Mouse (Mus musculus) CD4-positive, CD25-positive, alpha-beta regulatory T cell, adult 4 months (primary cell): Measurements from ENCODE around the gene Rbm44. TPM values are rescaled to one million over a fixed set of nuclear protein-coding genes. Genes with fewer than 3 reads are reported as not detected.

Source experiments
- ATAC-seq: one replicate; pipeline ENCODE4 v1.8.0; 2017
- polyA plus RNA-seq, 2 experiments: library from polyadenylated mRNA; unstranded; fragments of 100-300 nt; shearing (Covaris generic); gene quantifications; one replicate each; pipeline ENCODE4 v1.2.1; 2017

The Rbm44 gene
- polyA plus RNA-seq, 2 experiments from 2014 or later = 0.83 to 2.2 TPM

DNA sequence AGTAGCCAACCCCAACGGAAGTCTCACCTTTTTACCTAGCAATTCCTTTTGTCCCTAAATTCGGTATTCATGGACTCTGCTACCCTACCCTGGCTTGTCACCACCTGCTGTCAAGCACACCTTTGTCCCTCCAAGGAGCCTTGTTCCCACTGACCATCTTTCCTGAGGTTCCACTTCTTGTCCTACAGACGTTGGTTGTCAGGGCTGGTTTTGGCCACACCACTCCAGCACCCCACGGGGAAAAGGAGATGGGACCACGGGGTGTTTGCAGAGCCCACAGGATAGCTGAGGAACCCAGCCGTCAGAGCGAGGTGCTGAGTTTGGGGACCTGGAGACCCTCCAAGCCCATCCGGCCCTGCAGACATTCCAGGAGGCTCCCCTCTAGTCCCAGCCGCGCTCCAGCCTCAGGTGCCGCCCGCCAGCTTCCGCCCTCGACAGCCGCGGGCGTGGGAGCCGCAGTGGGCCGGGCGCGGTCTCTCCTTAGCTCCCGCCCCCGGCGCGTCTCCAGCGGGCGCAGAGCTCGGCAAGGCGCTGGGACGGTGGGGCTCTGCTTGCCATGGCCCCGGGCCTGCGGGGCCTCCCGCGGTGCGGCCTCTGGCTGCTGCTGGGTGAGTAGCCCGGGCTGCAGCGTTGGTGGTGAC lies 34.8 kb downstream of the Rbm44 start, which contains the start of gene Ramp1:
Gene Ramp1, plus strand, starts transcription at position 290 of the 641 bp plus-strand sequence.
- ATAC-seq = peak; percentile 75

DNA sequence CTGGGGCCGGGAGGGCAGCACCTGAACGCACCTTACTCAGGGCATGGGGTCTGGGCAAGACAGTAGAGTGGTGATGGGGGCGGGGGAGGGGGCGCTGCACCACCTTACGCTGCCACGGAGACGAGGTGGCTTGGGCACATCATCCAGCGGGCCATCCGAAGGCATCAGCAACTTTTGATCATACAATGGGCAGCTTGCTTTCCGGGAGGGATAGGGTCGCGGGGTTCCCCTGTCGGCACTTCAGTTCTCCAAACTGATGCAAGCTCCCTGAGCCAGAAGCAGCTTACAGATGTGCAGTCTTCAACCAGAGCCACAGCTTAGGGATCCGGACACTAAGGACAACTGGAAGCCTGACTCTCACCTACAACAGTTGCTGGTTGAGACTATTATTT lies 35.3 kb downstream of the Rbm44 start:
- no peak for ATAC-seq

DNA sequence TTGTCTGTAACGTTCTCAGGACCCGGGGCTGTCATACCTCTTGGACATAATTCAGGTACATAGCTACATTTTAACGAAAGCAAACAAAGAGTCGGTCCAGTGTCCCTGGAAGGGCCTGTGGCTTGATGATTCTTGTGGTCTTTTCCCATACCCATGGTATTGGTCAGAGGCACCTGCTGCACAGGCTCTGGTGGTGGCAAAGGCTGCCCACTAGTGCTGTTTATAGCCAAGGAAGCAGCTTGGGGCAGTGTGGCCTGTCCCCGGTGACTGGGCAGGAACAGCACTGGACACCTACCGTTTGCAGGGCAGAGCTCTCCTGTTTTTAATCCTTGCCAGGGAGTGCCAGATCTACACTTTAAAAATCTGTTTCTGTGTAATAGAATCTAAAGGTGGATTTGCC lies 35.8 kb downstream of the Rbm44 start:
- no peak for ATAC-seq

DNA sequence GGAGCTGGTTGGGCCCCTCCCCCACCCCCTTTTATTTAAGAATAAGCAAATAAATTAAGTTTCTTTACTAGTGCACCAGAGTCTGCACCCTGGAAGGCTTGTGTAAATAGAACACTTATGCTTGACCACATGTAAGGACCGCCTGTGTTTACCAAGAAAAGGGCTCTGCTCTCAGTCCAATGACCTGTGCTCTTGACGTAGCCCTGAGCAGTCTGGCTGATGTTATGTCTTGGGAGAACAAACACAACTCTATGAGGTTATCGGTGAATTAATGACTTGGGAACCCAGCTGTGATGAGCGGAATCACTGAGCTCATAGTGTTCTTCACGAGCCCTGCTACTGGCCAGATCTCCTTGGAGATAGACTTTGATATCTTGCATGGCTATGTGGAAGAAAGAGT lies 36.4 kb downstream of the Rbm44 start:
- ATAC-seq = no peak

DNA sequence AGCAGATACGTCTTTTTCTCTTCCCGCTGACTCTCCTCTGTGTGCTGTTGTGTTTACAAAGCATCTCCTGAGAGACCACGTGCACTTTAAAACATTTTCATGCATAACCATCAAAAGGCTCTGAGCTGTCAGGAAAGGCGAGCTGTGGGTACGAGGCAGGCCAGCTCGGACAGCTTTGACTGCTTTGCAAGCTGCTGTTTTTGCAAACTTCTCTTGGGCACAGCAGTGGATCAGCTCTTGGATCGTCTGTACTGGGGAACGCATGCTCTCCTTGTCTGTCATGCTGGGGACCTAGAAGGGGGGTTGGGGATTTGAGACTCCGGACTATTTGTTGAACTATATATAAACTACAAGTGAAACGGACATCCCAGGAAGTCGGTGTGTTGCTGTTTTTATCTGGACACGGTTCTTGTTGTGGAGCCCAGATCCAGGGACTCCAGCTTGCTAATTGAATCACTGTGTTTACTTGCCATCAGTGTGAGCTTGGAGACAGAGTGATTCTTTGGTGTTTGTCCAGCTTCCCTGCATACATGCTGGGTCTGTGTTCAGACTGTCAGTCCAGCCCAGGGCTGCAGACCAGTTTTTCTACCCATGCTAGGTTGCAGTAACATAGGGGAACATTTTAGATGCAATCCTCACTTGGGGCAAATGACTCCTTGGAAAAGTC lies 37.0 kb downstream of the Rbm44 start:
- ATAC-seq = no peak

DNA sequence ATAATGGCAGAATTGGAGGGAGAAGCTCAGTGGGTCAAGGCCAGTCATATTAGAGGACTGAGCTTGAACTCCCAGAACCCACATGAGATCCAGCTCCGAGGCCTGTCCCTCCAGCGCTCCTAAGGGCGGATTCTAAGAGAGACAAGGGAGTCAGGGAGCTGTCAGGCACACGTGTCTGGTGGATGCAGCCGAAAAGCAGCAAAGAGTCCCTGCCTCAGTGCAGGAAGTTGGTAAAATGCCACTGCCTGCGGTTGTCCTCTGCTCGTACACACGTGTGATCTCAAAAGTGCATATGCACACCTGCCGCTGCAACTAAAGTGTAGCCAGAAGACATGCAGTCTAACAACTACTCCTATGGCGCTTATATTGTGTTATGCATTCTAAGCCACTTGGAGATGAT lies 38.4 kb downstream of the Rbm44 start:
- peak; percentile 53 for ATAC-seq

DNA sequence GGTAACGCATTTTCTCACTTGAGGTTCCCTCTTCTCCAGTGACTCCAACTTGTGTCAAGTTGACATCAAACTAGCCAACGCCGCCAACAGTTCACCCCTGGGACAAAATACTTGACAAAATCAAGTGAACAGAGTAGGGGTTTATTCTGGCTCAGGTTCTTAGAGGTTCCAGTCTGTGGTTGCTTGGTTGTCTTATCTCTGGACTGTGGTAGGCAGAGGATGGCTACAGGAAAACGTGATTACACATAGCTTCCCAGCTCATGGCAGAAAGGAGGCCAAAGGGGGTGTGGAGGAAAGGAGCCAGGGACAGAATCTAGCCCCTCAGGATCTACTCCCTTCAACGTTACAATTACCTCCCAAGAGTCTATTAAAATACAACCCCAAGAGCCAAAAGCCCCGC lies 41.8 kb downstream of the Rbm44 start:
- ATAC-seq = no peak

DNA sequence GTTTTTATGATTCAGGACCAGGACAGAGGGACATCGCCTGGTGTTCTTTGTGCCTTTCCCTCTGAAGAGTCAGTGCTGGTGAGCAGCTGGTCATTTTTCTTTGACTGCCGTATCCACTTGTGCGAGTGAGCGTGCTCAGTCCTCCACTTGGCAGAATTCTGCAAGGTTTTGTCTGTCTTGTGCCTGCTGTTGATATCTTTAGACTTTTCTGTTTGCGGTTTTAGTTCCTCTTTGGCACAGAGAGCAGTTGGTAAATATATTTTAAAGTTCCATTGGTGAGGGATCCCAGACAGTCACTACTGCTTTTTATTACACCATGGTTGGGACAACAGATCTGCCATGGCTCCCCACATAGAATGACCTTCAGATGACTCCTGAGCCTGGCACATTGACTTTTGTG lies 42.4 kb downstream of the Rbm44 start:
- no peak for ATAC-seq

DNA sequence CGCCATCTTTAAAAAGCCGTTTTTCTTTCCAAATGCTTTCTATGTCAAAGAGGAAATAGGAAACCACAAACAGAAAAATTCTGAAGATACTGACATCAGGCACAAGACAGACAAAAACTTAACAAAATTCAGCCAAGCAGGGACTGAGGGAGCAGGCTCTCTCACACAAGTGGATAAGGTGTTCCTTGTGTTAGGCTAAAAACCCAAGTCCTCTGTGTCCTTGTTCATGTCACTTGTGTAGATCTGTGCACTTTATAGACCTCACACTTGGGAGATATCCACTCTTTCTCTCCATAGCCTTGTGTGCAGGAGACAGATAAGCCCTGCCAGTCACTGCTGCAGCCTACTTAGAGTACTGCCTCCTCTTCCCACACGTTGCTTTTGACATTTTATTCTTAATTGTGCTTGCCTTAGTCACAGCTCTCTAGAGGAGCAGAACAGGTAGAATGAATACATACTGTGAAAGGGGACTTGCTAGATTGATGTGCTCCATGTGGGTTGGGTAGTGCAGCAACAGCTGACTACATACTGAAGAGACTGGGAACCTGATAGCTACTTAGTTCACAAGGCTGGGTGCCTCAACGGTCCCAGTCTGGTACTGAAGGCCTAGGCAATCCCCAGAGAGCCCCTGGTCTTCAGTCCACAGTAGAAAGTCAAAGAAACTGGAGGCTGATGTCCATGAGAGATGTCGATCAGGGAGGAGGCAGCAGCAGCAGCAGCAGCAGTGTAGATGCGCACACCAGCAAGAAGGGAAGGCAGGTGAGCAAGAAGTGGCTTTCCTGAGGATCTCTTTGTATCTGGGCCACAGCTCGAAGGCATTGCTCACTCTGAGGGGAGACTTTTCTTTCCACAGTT lies 43.1 kb downstream of the Rbm44 start:
- ATAC-seq = peak; percentile 15

DNA sequence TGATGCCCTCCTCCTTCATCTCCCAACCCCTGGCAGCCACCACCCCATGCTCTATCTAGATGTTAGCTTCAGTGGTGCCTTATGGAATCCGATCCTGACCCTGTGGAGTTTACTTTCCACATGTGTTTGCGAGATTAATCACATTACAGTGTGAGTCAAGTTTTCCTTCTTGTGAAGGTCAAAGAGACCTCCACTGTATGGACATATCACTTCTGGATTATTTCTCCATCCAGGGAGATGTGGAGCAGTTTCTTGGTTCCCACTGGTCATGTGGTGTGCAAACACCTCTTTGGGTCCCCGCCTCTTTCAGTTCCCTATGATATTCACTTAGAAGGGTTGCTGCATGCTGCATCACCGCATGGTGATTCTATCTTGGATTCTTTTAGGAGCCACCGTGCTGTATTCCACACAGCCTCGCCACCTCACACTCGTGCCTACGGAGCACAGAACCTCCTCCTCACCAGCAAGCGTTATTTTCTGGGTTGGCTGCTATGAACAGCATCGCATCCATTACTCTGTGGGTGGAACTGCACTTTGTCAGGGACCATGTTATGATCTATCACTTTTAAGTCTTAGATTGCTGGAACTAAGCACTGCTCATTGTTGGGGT lies 44.1 kb downstream of the Rbm44 start:
- ATAC-seq = no peak

DNA sequence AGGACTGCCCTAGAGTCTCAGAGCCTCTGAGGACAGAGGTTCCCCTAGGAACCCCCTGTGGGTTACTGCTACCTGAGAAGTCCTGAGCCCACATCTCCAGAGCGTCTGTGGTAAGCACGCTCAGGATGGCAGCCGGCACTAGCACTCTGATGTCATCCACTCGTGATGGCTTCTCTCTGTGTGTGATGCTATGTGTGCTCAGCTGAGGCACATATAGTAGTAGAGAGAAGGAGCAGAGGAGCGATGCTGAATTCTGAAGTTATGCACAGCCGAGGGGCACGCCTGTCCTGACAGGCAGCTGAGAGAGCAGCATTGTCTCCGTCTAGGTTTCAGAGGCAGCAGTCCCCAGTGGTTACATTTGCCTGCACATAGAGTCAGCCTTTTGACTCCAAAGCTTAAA lies 47.3 kb downstream of the Rbm44 start:
- ATAC-seq = peak; percentile 32

DNA sequence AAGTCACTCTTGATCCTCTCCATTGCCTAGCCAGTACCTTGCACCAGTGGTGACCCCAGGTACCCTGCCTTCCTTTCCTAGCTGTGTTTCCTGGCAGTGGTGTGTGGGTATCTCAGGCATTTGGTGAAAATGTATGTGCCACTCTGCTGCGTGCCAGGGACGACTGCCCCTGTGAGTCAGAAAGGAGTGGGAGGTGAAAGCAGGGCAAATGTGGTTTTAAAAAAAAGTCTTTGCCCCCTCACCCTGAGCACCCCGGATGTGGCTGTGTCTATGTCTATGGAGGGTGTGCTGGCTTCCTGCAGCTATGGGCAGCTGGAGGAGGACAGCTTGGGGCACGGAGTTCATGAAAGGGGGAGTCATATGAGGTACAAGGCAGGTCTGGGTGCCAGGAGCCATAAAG lies 48.4 kb downstream of the Rbm44 start:
- ATAC-seq = peak; percentile 86

DNA sequence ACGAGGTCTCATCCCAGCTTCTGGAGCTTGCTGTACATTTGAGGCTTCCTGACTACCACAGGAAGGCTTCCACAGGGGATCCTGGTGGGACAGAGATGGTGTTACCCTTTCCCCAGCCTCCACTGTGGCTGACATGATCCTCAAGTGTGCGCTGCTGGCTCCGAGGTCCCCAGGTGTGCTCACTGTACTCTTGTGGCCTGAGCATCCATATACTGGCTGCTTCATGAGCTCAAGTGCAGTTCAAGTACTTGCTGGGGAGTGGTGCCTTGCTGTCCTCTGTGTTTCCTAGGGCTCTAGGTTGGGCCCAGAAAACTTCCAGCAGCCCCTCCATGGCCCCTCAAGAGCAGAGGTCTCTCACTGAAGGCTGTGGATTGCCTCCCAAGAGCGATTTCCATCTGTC lies 48.8 kb downstream of the Rbm44 start:
- peak; percentile 8 for ATAC-seq

DNA sequence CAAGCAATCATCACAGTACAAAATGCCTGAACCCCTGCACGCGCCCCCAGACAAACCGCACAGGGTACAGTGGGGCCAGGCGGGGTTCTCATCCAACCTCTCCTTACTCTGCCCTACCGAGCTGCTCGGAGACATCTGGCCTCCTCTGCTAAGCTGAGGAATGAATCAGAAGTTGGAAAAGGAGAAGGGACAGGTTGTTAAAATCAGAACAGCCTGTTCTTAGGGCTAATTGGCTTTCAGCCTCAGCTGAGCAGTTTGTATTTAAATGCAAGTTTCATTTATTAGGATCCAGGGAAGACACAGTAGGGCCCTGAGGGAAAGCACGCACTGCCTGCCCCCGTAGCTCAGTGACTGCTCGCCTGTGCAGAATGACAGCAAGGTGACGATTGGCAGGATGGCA lies 54.9 kb downstream of the Rbm44 start:
- ATAC-seq = no peak

DNA sequence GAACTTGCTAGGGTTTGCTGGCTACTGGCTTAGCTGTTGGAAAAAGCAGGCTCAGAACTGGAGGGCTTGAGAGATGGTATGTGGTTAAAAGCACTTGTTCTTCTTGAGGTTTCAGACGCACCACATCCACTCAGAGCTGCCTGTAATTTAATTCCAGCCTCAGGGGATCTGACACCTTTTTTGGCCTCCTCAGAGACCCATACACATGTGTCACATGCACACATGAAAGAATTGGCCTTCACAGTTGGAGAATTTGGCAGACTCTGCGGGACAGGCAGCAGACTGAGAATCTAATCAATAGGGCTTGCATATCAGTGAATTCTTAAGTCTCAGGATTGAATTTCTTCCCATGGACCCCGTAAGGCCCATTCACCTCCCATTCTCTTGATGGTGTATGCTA lies 56.2 kb downstream of the Rbm44 start:
- ATAC-seq = no peak

DNA sequence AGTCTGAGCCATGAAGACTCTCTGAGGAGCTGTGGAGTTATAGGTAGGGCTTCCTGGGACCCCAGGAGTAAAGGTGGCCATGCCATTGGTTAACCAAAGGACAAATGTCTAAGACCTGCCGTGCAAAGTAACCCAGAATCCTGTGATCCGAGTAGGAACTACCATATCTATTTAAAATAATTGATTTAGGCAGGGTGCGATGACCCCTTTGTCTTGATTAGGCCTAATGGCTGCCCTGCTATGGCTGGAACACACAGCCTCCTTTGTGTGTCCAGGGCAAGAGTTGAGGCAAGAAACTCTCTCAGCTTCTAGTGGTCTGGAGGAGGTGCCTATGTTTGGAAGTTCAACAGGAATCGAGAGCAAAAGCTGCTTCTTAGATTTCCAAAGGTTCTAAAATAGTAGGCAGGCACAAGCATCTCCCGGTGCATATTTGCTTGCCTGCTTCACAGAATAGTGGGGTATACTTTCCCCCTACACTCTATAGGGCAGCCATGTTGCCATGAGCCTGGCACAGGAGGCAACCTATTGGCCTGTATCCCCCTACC lies 59.4 kb downstream of the Rbm44 start:
- no peak for ATAC-seq

DNA sequence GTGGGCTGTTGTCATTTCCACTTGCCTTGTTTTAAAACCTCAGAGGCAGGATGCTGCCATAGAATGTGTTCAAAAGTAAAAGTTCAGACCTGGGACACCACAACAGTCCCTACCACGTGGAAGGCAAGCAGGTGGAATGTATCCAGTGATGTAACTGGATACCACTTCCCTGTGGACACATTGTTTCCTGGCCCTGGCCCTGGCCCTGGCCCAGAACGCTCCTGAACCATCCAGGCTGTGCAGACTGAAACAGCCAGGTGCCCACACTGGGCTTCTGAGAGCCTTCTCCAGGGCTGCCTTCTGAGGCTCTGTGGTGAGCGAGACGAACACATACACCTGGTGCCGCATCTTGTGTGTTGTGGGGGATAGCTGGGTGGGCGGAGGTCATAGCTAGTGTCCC lies 60.8 kb downstream of the Rbm44 start:
- no peak for ATAC-seq

DNA sequence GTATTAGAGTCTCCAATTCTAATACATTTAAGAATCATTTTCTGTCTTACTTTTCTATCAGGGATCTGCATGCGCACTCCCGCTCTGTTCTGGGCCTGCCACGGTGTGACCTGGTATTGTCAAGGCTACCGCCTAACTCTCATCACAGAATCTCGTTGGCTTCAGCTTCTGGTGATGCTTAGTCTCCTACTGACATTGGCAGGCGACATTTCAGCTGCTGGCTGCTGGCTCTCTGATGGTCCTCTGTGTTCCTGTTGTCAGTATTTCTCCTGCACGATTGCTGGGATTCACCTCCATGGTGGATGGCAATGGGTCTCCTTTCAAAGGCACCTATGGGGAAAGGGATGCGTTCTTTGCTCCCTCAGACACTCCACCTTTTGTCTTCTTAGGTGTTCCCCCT lies 61.4 kb downstream of the Rbm44 start:
- no peak for ATAC-seq

DNA sequence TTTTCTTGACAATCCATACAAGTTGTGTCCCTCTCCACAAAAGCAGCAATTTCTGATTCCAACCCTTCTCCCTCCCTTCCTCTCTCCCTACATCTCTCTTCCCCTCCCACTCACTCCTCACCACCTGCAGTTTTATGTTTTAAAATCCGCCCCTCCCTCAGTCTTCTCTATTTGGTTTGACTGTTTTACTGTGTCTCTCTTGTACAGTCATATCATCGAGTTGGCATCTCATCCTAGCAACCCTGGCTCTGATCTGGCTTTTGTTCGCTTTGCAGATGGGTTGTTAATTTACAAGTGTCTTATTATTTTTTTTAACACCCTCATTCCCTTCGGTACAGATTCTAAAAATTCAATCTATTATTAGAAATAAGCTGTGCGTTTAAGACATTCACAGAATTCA lies 62.0 kb downstream of the Rbm44 start:
- ATAC-seq = no peak

DNA sequence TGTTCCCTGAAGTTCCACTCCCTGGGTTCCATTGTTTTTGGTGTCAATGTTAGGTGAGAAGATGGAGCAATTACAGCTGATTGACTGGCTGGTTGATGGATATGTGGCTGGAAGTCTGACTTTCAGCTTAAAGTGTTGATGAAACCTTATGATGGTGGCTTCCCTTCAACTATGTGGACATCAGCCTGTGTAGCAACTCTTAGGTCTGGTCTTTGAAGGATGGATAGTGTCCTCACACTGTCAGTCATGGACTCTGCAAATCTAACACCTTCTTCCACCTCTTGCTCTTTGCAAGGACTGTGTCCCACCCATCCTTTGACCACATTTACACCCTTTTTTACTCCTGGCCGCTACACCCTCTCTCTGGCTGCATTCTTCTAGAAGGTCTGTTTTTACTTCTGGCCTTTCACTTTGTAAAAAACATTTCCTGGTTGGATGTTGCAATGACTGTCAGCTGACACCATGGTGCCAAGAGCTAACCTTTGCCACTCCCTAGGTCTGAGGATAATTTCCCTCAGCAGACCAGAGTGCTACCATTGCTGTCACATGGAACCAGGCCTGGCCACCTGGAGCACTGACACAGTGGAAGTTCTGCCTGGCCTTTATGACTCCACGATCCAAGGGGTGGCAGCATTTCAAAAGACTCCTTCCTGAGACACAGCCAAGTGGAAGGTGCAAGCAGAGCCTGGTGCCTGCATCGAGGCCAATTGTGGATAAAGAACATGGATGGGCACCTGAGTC lies 62.6 kb downstream of the Rbm44 start:
- no peak for ATAC-seq

DNA sequence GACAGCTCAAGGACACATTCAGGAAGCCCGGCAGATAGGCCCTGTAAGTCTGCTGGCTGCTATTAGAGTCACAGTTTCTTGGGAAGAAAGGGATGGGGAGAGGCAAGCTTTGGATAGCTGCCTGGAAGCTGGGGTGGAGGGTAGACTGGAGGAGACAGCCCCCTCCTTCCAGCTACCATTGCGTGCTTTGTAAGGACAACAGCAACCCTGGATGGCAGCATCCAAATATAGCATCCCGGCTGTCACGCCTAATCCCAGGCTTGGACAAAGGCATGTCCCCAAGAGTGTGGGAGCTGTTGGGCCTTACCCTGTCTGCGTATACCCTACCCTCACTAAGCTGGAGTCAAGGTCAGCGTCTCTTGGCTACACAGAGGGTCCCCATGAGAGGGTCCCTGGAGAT lies 64.5 kb downstream of the Rbm44 start:
- no peak for ATAC-seq

DNA sequence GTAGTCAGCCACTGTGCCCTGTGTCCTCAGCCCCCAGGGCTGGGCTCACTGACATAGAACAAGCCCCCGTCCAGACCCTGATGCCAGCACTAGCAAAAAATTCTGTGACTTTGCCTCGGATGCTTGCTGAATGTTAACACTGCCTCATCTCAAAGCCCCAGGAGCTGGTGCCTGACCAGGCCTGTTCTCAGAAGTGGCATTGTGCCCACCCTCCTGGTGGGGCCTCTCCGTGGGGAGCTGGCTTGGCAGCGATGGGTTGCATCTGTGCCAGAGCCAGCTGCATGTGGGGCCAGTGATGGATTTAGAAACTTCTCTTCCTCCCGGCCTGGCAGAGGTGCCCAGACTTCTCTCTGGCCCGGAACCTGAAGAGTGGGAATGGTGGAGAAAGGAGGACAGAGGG lies 64.9 kb downstream of the Rbm44 start:
- ATAC-seq = no peak
